Mouse (Mus musculus) hindbrain, embryonic 13.5 days (tissue): ENCODE results near the gene Trim29. TPM values are rescaled to one million over a fixed set of nuclear protein-coding genes. Genes with fewer than 3 reads are reported as not detected.

Experiments used
- ATAC-seq: fragments of 200-750 bp; cut with Nextera tagmentation; 2 replicates; pipeline ENCODE4 v1.8.0; 2017; ENCODE audit warnings: moderate TSS enrichment; ENCODE audit not compliant: low FRiP score
- H3K27ac ChIP-seq: fragments of 300-500 bp; sonication (generic); 2 replicates; pipeline ENCODE4 v1.5.1; 2015; ENCODE audit warnings: inconsistent platforms, mild to moderate bottlenecking, moderate library complexity
- H3K27me3 ChIP-seq: fragments of 300-500 bp; sonication (generic); 2 replicates; pipeline ENCODE4 v1.6.1; 2015; ENCODE audit warnings: mild to moderate bottlenecking, inconsistent platforms
- H3K36me3 ChIP-seq: fragments of 300-500 bp; sonication (generic); 2 replicates; pipeline ENCODE4 v1.6.1; 2015; ENCODE audit warnings: mild to moderate bottlenecking, inconsistent platforms
- H3K4me1 ChIP-seq: fragments of 300-500 bp; sonication (generic); replicated peaks from 2 replicates; pipeline ENCODE4 v1.6.1; 2015; ENCODE audit warnings: inconsistent platforms
- H3K4me2 ChIP-seq: fragments of 300-500 bp; sonication (generic); 2 replicates; pipeline ENCODE4 v1.6.1; 2015; ENCODE audit warnings: inconsistent platforms, mild to moderate bottlenecking, moderate library complexity
- H3K4me3 ChIP-seq: fragments of 300-500 bp; sonication (generic); 2 replicates; pipeline ENCODE4 v1.5.1; 2015; ENCODE audit warnings: mild to moderate bottlenecking, inconsistent platforms
- H3K9ac ChIP-seq: fragments of 300-500 bp; sonication (generic); 2 replicates; pipeline ENCODE4 v1.6.1; 2015; ENCODE audit warnings: mild to moderate bottlenecking, inconsistent platforms
- H3K9me3 ChIP-seq: fragments of 300-500 bp; sonication (generic); 2 replicates; pipeline ENCODE4 v1.6.1; 2016; ENCODE audit warnings: inconsistent platforms
- WGBS: fragments of 180-500 bp; shearing (Covaris S2); methylation state at CpG from one replicate; pipeline ENCODE4 v1.1.7; 2015; 5-methylcytosine and 5-hydroxymethylcytosine counted together
- polyA plus RNA-seq: library from polyadenylated mRNA; unstranded; fragments of >200 nt; fragmentation: Nextera tagmentation; extraction: Ambion mirVana; gene quantifications from 2 replicates; pipeline ENCODE4 v1.2.1, GENCODE M21; 2015

Gene Trim29
- polyA plus RNA-seq, 1 experiment from 2014 or later = not detected

- 91% methylated on average over 4 of the region's 4 CpGs for WGBS
- Histone ChIP-seq H3K27ac (no peak overlapping the region), H3K9me3 (no peaks in the 10 kb centered on the region), H3K9ac (no peak overlapping the region), H3K36me3 (no peaks in the 10 kb centered on the region), H3K4me3 (no peak overlapping the region), H3K4me2 (no peak overlapping the region), H3K27me3 (no peaks in the 10 kb centered on the region), H3K4me1 (0 out of 2 replicates have a peak, but pooled peaks cover 4% of the 10 kb centered on the region)
- no peak for ATAC-seq
Measured at GRCm38 (mm10) chr9:43316466-43316865, 5.8 kb downstream of the Trim29 start.

DNA sequence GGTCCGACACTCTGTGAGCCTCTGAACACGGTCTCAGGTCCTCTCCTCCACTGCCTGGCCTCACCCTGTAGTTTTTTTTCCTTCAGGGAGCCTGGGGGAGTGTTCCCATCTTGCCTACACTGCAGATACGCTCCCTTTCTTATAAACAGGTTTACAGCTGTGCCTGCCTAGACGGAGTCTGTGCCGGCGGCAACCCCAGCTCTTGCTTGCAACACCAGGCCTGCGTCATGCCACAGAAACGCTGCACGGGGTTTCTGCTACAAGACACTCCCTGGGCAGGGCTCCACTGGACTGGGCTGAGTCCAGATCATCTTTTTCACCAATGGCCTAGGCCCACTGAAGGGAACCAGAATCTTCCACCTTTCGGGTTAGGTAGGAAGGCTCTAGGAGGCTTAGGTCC, 8.0 kb downstream of the Trim29 start:
- no peak for ATAC-seq
- no peak overlapping the region for H3K27ac ChIP-seq
- H3K27me3 ChIP-seq = no peaks in the 10 kb centered on the region
- no peaks in the 10 kb centered on the region for H3K36me3 ChIP-seq
- 91% methylated on average over 10 of the region's 10 CpGs for WGBS
- no peak overlapping the region for H3K4me2 ChIP-seq
- H3K9me3 ChIP-seq = no peaks in the 10 kb centered on the region
- 0 out of 2 replicates have a peak, but pooled peaks cover 4% of the 10 kb centered on the region for H3K4me1 ChIP-seq
- no peak overlapping the region for H3K9ac ChIP-seq
- no peak overlapping the region for H3K4me3 ChIP-seq

DNA sequence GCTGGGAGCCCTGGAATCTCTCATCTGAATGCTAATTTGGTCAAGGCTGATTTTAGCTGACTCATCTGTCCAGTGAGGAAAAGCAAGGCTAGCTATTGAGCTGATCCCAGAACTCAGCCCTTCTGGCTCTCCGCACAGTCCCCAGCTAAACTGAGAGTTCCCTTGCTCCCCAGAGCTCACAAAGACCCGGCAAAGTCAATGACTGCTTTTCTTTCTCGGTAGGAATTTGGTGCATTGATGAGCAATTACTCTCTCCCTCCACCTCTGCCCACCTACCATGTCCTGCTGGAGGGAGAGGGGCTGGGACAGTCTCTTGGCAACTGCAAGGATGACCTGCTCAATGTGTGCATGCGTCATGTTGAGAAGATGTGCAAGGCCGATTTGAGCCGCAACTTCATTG, 11.3 kb downstream of the Trim29 start:
- Histone ChIP-seq H3K27ac (no peak overlapping the region), H3K4me2 (no peak overlapping the region), H3K9me3 (no peaks in the 10 kb centered on the region), H3K4me3 (no peak overlapping the region), H3K36me3 (no peaks in the 10 kb centered on the region), H3K4me1 (no peaks in the 10 kb centered on the region), H3K27me3 (no peaks in the 10 kb centered on the region), H3K9ac (no peak overlapping the region)
- ATAC-seq = no peak
- 74% methylated on average over 6 of the region's 6 CpGs for WGBS

GRCm38 (mm10) chr9:43322666-43323065, 12.0 kb downstream of the Trim29 start:
- Histone ChIP-seq H3K4me1 (peaks cover 5% of the 10 kb centered on the region; the same call in 1 of the 2 replicates), H3K4me3 (no peak overlapping the region), H3K27ac (no peak overlapping the region), H3K9me3 (no peaks in the 10 kb centered on the region), H3K36me3 (no peaks in the 10 kb centered on the region), H3K9ac (no peak overlapping the region), H3K4me2 (no peak overlapping the region), H3K27me3 (no peaks in the 10 kb centered on the region)
- WGBS = 81% methylated on average over 4 of the region's 4 CpGs
- ATAC-seq = no peak

- H3K4me1 ChIP-seq = peaks cover 5% of the 10 kb centered on the region; the same call in 1 of the 2 replicates
- no peak overlapping the region for H3K4me2 ChIP-seq
- no peak overlapping the region for H3K4me3 ChIP-seq
- no peaks in the 10 kb centered on the region for H3K36me3 ChIP-seq
- no peak overlapping the region for H3K9ac ChIP-seq
- 74% methylated on average over 3 of the region's 3 CpGs for whole genome bisulfite sequencing
- H3K9me3 ChIP-seq = no peaks in the 10 kb centered on the region
- no peak for ATAC-seq
- H3K27me3 ChIP-seq = peaks cover 6% of the 10 kb centered on the region; the same call in 1 of the 2 replicates
- H3K27ac ChIP-seq = no peak overlapping the region
Measured at GRCm38 (mm10) chr9:43325486-43325885, 14.8 kb downstream of the Trim29 start.

GRCm38 (mm10) chr9:43326015-43326631, 15.5 kb downstream of the Trim29 start:
- H3K4me1 ChIP-seq = peaks cover 5% of the 10 kb centered on the region; the same call in 1 of the 2 replicates
- H3K9me3 ChIP-seq = no peaks in the 10 kb centered on the region
- H3K36me3 ChIP-seq = no peaks in the 10 kb centered on the region
- H3K27ac ChIP-seq = no peak overlapping the region
- H3K4me3 ChIP-seq = no peak overlapping the region
- H3K4me2 ChIP-seq = no peak overlapping the region
- WGBS = 67% methylated on average over 7 of the region's 7 CpGs
- no peak for ATAC-seq
- H3K27me3 ChIP-seq = peaks cover 8% of the 10 kb centered on the region; the same call in 1 of the 2 replicates
- no peak overlapping the region for H3K9ac ChIP-seq

GRCm38 (mm10) chr9:43327182-43328129, 16.8 kb downstream of the Trim29 start:
- Histone ChIP-seq H3K9me3 (no peaks in the 10 kb centered on the region), H3K9ac (no peak overlapping the region), H3K36me3 (no peaks in the 10 kb centered on the region), H3K4me1 (peaks cover 10% of the 10 kb centered on the region), H3K27ac (no peak overlapping the region), H3K27me3 (peaks cover 8% of the 10 kb centered on the region; the same call in 1 of the 2 replicates), H3K4me3 (no peak overlapping the region), H3K4me2 (no peak overlapping the region)
- ATAC-seq = peak; percentile 58; the same call in 1 of the 2 replicates
- WGBS = 46% methylated on average over 21 of the region's 21 CpGs

- Histone ChIP-seq H3K4me3 (no peak overlapping the region), H3K4me1 (peaks cover 10% of the 10 kb centered on the region), H3K36me3 (no peaks in the 10 kb centered on the region), H3K27ac (no peak overlapping the region), H3K27me3 (peaks cover 13% of the 10 kb centered on the region; the same call in 1 of the 2 replicates), H3K9me3 (no peaks in the 10 kb centered on the region), H3K4me2 (no peak overlapping the region), H3K9ac (no peak overlapping the region)
- 51% methylated on average over 5 of the region's 5 CpGs for WGBS
- no peak; the same call in 1 of the 2 replicates for ATAC-seq
Measured at GRCm38 (mm10) chr9:43330426-43330825, 19.8 kb downstream of the Trim29 start.

- 75% methylated on average over 8 of the region's 8 CpGs for WGBS
- no peak for ATAC-seq
- H3K4me1 ChIP-seq = peaks cover 10% of the 10 kb centered on the region
Measured at GRCm38 (mm10) chr9:43331476-43332471, 21.1 kb downstream of the Trim29 start.

GRCm38 (mm10) chr9:43334476-43334875, 23.8 kb downstream of the Trim29 start:
- H3K9ac ChIP-seq = no peak overlapping the region
- H3K27me3 ChIP-seq = peaks cover 17% of the 10 kb centered on the region; the same call in 1 of the 2 replicates
- ATAC-seq = no peak
- no peaks in the 10 kb centered on the region for H3K36me3 ChIP-seq
- 88% methylated on average over 8 of the region's 8 CpGs for WGBS
- H3K4me3 ChIP-seq = no peak overlapping the region
- H3K4me1 ChIP-seq = peaks cover 14% of the 10 kb centered on the region; the same call in 1 of the 2 replicates
- no peak overlapping the region for H3K27ac ChIP-seq
- H3K4me2 ChIP-seq = no peak overlapping the region
- no peaks in the 10 kb centered on the region for H3K9me3 ChIP-seq

More at GRCm38 (mm10) chr9:43331476-43332471, 21.1 kb downstream of the Trim29 start:
- H3K9ac ChIP-seq = no peak overlapping the region
- H3K27me3 ChIP-seq = peaks cover 13% of the 10 kb centered on the region; the same call in 1 of the 2 replicates
- no peak overlapping the region for H3K4me3 ChIP-seq
- no peak overlapping the region for H3K4me2 ChIP-seq
- no peak overlapping the region for H3K27ac ChIP-seq
- no peaks in the 10 kb centered on the region for H3K9me3 ChIP-seq
- no peaks in the 10 kb centered on the region for H3K36me3 ChIP-seq

GRCm38 (mm10) chr9:43337636-43338035, 27.0 kb downstream of the Trim29 start:
- 66% methylated on average over 4 of the region's 4 CpGs for WGBS
- no peaks in the 10 kb centered on the region for H3K9me3 ChIP-seq

More at GRCm38 (mm10) chr9:43337636-43338035, 27.0 kb downstream of the Trim29 start:
- no peaks in the 10 kb centered on the region for H3K36me3 ChIP-seq
- ATAC-seq = no peak
- no peak overlapping the region for H3K9ac ChIP-seq
- no peak overlapping the region for H3K27ac ChIP-seq
- no peak overlapping the region for H3K4me2 ChIP-seq
- H3K27me3 ChIP-seq = 0 out of 2 replicates have a peak, but pooled peaks cover 9% of the 10 kb centered on the region
- peaks cover 33% of the 10 kb centered on the region for H3K4me1 ChIP-seq
- no peak overlapping the region for H3K4me3 ChIP-seq
